11 mouse cellular contexts compared by ENCODE assay signal in genomic region chr2:58586311-58586710, GRCm38 (mm10). TPM values are rescaled to one million over a fixed set of nuclear protein-coding genes. Genes with fewer than 3 reads are reported as not detected.
DNase-seq lines count a peak whose midpoint lies in the region; ATAC-seq and TF ChIP-seq lines count a peak whose summit lies in the region.
"Had no signal": no experiment of that assay in that cellular context is flagged by ENCODE, and none has a peak within 500 bp of the region (broad histone marks: within the 10 kb centered on the region; RNA-seq: fewer than 3 reads in every experiment).

No protein-coding gene starts in this region.

- H3K36me3 ChIP-seq in lung, embryonic 16.5 days (ENCODE audit: control insufficient read depth, insufficient read depth, low read length) = no peaks in the 10 kb centered on the region
- H3K36me3 ChIP-seq in lung, postnatal 0 days (ENCODE audit: insufficient read depth, low read length) = no peaks in the 10 kb centered on the region
- no peaks in the 10 kb centered on the region for H3K36me3 ChIP-seq in forebrain, embryonic 15.5 days
- no peaks in the 10 kb centered on the region for H3K36me3 ChIP-seq in stomach, postnatal 0 days (ENCODE audit: control insufficient read depth, insufficient read depth, low read length)
- H3K36me3 ChIP-seq: G1E had no signal

- peak overlapping the region; percentile 8; the same call in 1 of the 2 replicates for H3K4me2 ChIP-seq in lung, embryonic 16.5 days (ENCODE audit: low read depth, low read length)
- H3K4me2 ChIP-seq in lung, postnatal 0 days (replicated peaks; ENCODE audit: low read depth, low read length) = no peak overlapping the region
- H3K4me2 ChIP-seq in forebrain, embryonic 15.5 days (replicated peaks) = no peak overlapping the region; the same call in 1 of the 2 replicates
- no peak overlapping the region for H3K4me2 ChIP-seq in stomach, postnatal 0 days (replicated peaks; ENCODE audit: low read depth)

- H3K9ac ChIP-seq in lung, embryonic 16.5 days (ENCODE audit: low read length) = no peak overlapping the region
- no peak overlapping the region for H3K9ac ChIP-seq in lung, postnatal 0 days (replicated peaks; ENCODE audit: low read depth)
- H3K9ac ChIP-seq in forebrain, embryonic 15.5 days (replicated peaks) = no peak overlapping the region
- no peak overlapping the region for H3K9ac ChIP-seq in stomach, postnatal 0 days (ENCODE audit: low read length)

- TF ChIP-seq CTCF in lung, postnatal 0 days (IDR thresholded peaks at IDR 0.05) = no peak
- TF ChIP-seq CTCF in left cerebral cortex, adult 2 months (IDR thresholded peaks at IDR 0.05) = no peak
- TF ChIP-seq CTCF in stomach, postnatal 0 days (IDR thresholded peaks at IDR 0.05; ENCODE audit: low read depth) = no peak

- intact Hi-C loops in left cerebral cortex, adult 2 months (cut with DNase I) = loop anchor here (1.0 to 10.0 kb wide), 2 partner anchors 19 to 562 kb away; partner anchors contain the start of genes Acvr1 and Upp2

- H3K27ac ChIP-seq in lung, embryonic 16.5 days (ENCODE audit: low read length) = no peak overlapping the region
- no peak overlapping the region for H3K27ac ChIP-seq in lung, postnatal 0 days (ENCODE audit: low read length)
- H3K27ac ChIP-seq in forebrain, embryonic 15.5 days (replicated peaks) = peak overlapping the region; percentile 92
- peak overlapping the region; percentile 74; the same call in 1 of the 2 replicates for H3K27ac ChIP-seq in left cerebral cortex, adult 2 months
- no peak overlapping the region for H3K27ac ChIP-seq in stomach, postnatal 0 days (replicated peaks)

- no peaks in the 10 kb centered on the region for H3K9me3 ChIP-seq in lung, embryonic 16.5 days (ENCODE audit: control insufficient read depth, low read length)
- no peaks in the 10 kb centered on the region for H3K9me3 ChIP-seq in lung, postnatal 0 days (ENCODE audit: low read length)
- H3K9me3 ChIP-seq in forebrain, embryonic 15.5 days = no peaks in the 10 kb centered on the region
- no peaks in the 10 kb centered on the region for H3K9me3 ChIP-seq in stomach, postnatal 0 days (ENCODE audit: control insufficient read depth, low read length)

- 34% methylated on average over 10 of the region's 10 CpGs for WGBS in lung, embryonic 16.5 days
- WGBS in lung, postnatal 0 days = 40% methylated on average over 10 of the region's 10 CpGs
- 34% methylated on average over 10 of the region's 10 CpGs for WGBS in forebrain, embryonic 15.5 days
- 51% methylated on average over 10 of the region's 10 CpGs for WGBS in stomach, postnatal 0 days

- TF ChIP-seq EP300 in lung, postnatal 0 days (IDR thresholded peaks at IDR 0.05) = no peak
- TF ChIP-seq EP300 in stomach, postnatal 0 days (optimal IDR thresholded peaks at IDR 0.05) = no peak

- no peak for DNase-seq in lung, postnatal 0 days (ENCODE audit: low spot score)
- peak; percentile 49 to 65 for DNase-seq in left cerebral cortex, adult 2 months (ENCODE audit: extremely low spot score in 1 of 2, low spot score in 2 of 2)
- peak; percentile 61 for DNase-seq in right cerebral cortex, postnatal 4 days
- no peak for DNase-seq in stomach, postnatal 0 days (ENCODE audit: low spot score)
- DNase-seq: adrenal gland, postnatal 25 days; heart, adult 11 months; thymus, adult 18-20 months had no signal

- peak; percentile 72 for ATAC-seq in lung, embryonic 16.5 days (ENCODE audit: low read depth)
- no peak for ATAC-seq in lung, postnatal 0 days
- ATAC-seq in forebrain, embryonic 15.5 days (replicated peaks) = peak; percentile 94
- ATAC-seq in stomach, postnatal 0 days (ENCODE audit: low FRiP score, low TSS enrichment) = no peak
- ATAC-seq in inflammation-experienced regulatory T-cells, adult 6 months = no peak

- no peak overlapping the region for H3K4me3 ChIP-seq in lung, embryonic 16.5 days (ENCODE audit: low read length)
- no peak overlapping the region for H3K4me3 ChIP-seq in lung, postnatal 0 days (ENCODE audit: low read depth, low read length)
- H3K4me3 ChIP-seq in forebrain, embryonic 15.5 days = no peak overlapping the region
- H3K4me3 ChIP-seq in left cerebral cortex, adult 2 months = no peak overlapping the region
- no peak overlapping the region for H3K4me3 ChIP-seq in stomach, postnatal 0 days (ENCODE audit: low read depth, low read length)

- no peaks in the 10 kb centered on the region for H3K27me3 ChIP-seq in lung, embryonic 16.5 days (ENCODE audit: control insufficient read depth, insufficient read depth, low read depth, low read length)
- no peaks in the 10 kb centered on the region for H3K27me3 ChIP-seq in lung, postnatal 0 days (replicated peaks; ENCODE audit: insufficient read depth, low read length)
- H3K27me3 ChIP-seq in forebrain, embryonic 15.5 days = no peaks in the 10 kb centered on the region
- H3K27me3 ChIP-seq in stomach, postnatal 0 days (ENCODE audit: control insufficient read depth, insufficient read depth, low read length) = no peaks in the 10 kb centered on the region

- peaks cover 15% of the 10 kb centered on the region for H3K4me1 ChIP-seq in lung, embryonic 16.5 days (replicated peaks; ENCODE audit: control insufficient read depth, insufficient read depth, low read length)
- H3K4me1 ChIP-seq in lung, postnatal 0 days (ENCODE audit: insufficient read depth, low read depth, low read length) = peaks cover 2% of the 10 kb centered on the region; the same call in 1 of the 2 replicates
- peaks cover 21% of the 10 kb centered on the region for H3K4me1 ChIP-seq in forebrain, embryonic 15.5 days
- H3K4me1 ChIP-seq in stomach, postnatal 0 days (replicated peaks; ENCODE audit: control insufficient read depth, insufficient read depth) = no peaks in the 10 kb centered on the region; the same call in 1 of the 2 replicates

RNA-seq across cellular contexts. Expression of gene Upp2, which starts 19.2 kb away (rescaled TPM):
- polyA plus RNA-seq in lung, embryonic 16.5 days (2015; fragmentation: Nextera tagmentation; extraction: Ambion mirVana) = 6.6 and 7.4 TPM in 2 replicates
- 6.4 and 10.4 TPM in 2 replicates for polyA plus RNA-seq in lung, postnatal 0 days (2015; fragmentation: Nextera tagmentation; extraction: Ambion mirVana)
- polyA plus RNA-seq in forebrain, embryonic 15.5 days (2015; fragmentation: Nextera tagmentation; extraction: Ambion mirVana) = 14.4 and 16.1 TPM in 2 replicates
- total RNA-seq in left cerebral cortex, adult 2 months (2021) = 10 to 100 TPM; 26.7 to 33.8 TPM
- 5.2 and 6.1 TPM in 2 replicates for polyA plus RNA-seq in stomach, postnatal 0 days (2015; fragmentation: Nextera tagmentation; extraction: Ambion mirVana)
- polyA plus RNA-seq in inflammation-experienced regulatory T-cells, adult 6 months (2017; shearing (Covaris generic)) = under 1 TPM in 1 of 3 experiments, not detected in 2; 0.15 TPM
- polyA plus RNA-seq: G1E had no signal

RNA-seq across cellular contexts. Expression of gene Acvr1, which starts 19.4 kb away (rescaled TPM):
- 4.8 and 5.6 TPM in 2 replicates for polyA plus RNA-seq in lung, embryonic 16.5 days (2015; fragmentation: Nextera tagmentation; extraction: Ambion mirVana)
- polyA plus RNA-seq in lung, postnatal 0 days (2015; fragmentation: Nextera tagmentation; extraction: Ambion mirVana) = 5.8 and 6.0 TPM in 2 replicates
- polyA plus RNA-seq in forebrain, embryonic 15.5 days (2015; fragmentation: Nextera tagmentation; extraction: Ambion mirVana) = 7.4 and 7.9 TPM in 2 replicates
- total RNA-seq in left cerebral cortex, adult 2 months (2021) = 10 to 100 TPM; 32.9 to 36.6 TPM
- polyA plus RNA-seq in stomach, postnatal 0 days (2015; fragmentation: Nextera tagmentation; extraction: Ambion mirVana) = 5.0 and 5.1 TPM in 2 replicates
- polyA plus RNA-seq in inflammation-experienced regulatory T-cells, adult 6 months (2017; shearing (Covaris generic)) = under 1 TPM; 0.27 to 0.39 (median 0.32) TPM
- polyA plus RNA-seq: G1E had no signal

Comparison
In these comparisons a context has a peak if more than half of its experiments do, and no peak if none do; other contexts are left out.
1. ATAC-seq: peak in lung, embryonic 16.5 days (single experiment) and forebrain, embryonic 15.5 days (single experiment); none in lung, postnatal 0 days (single experiment), stomach, postnatal 0 days (single experiment) and inflammation-experienced regulatory T-cells, adult 6 months (single experiment).
2. H3K27ac ChIP-seq: peak in forebrain, embryonic 15.5 days (single experiment) and left cerebral cortex, adult 2 months (single experiment); none in lung, embryonic 16.5 days (single experiment), lung, postnatal 0 days (single experiment) and stomach, postnatal 0 days (single experiment).
3. DNase-seq: peak in left cerebral cortex, adult 2 months (2 of 2) and right cerebral cortex, postnatal 4 days (single experiment); none in lung, postnatal 0 days (single experiment) and stomach, postnatal 0 days (single experiment).